Mouse (Mus musculus) naive thymus-derived CD4-positive, alpha-beta T cell, adult 2 months (primary cell): Measurements from ENCODE around the gene Syce3.

Source experiments
- DNase-seq: peaks from one replicate; pipeline ENCODE4 v3.0.0-alpha.2; 2011; ENCODE audit warnings: low read depth

Syce3 gene

GRCm38 (mm10) chr15:89372536-89372935 is 37.8 kb downstream of the Syce3 start:
- DNase-seq, result no peak

- no peak for DNase-seq
Measured at GRCm38 (mm10) chr15:89372068-89372467, 38.2 kb downstream of the Syce3 start.

DNA sequence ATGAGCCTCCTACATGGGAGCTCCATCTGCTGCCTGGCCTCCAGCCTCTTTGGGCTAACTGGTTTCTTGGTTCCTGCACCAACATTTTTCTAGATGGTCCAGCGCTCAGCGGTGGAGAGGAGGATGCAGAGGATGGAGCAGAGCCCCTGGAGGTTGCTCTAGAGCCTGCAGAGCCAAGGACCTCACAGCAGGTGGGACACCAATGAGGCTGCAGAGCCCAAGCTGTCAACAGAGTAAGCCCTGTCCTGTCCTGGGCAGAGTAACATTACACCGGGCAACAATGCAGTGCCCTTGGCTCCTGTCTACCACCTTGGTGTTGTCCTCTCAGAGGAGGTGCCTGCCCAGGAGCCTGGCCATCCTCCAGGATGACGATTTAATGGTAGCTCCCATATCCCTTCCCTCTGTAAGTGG is 45.2 kb downstream of the Syce3 start:
- DNase-seq, result no peak

DNA sequence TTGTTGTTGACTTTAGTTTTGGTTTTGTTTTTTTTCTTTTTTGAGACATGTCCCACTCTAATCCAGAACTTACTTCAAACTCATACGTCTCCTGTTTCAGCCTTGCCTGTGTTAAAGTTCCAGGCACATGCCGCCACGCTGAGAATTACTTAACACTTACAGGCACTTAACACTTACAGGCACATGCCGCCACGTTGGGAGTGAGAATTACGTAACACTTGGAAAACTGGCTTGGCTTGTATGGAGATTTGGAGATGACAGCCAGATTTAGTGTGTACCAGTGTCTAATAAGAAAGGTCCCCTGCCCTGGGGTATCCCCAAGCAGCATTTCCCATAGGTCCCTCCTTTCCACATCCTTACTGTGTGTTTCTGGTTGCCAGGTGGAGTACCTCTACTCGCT is 47.3 kb downstream of the Syce3 start:
- no peak for DNase-seq

DNA sequence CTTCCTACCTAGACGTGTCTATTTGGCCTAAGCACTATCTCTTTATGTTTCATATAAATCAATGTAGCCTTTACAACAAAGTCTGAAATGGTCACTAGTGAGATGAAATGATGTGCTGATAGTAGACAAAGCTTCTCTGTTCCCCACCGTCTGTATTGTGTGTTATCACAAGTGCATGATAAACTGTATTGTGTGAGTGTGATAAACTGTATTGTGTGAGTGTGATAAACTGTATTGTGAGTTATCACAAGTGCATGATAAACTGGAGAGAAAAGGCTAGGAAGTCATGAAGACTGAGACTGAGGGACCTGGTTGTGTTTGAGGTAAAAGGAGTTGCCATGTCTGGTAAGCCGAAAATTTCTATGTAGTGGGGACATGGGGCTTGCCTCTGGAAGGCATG is 51.5 kb downstream of the Syce3 start:
- no peak for DNase-seq

DNA sequence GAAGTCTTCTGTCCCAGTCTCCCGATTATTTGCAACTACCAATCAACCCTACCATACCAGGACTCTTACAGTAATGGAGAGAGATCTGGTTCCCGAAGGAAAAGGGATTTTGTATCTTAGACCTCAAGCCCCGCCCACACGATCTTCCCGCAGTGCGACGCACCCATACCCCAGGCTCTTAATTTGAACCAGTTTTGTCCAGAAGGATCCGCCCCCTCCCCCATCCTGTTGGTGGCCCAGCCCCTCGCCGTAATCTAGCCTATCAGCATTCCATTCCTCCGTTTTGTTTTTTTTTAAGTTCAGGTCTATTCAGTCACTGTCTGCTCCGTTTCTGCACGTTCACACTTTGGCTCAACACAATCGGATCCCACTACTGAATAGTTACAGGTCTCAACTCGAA is 53.9 kb downstream of the Syce3 start:
- peak; percentile 67 for DNase-seq

- peak; percentile 98 for DNase-seq
Measured at GRCm38 (mm10) chr15:89355241-89356187, 54.8 kb downstream of the Syce3 start, which contains the start of the genes Lmf2 and Ncaph2. Lmf2 (minus strand) TSS chr15:89355659. Ncaph2 (plus strand) TSS chr15:89355719.

DNA sequence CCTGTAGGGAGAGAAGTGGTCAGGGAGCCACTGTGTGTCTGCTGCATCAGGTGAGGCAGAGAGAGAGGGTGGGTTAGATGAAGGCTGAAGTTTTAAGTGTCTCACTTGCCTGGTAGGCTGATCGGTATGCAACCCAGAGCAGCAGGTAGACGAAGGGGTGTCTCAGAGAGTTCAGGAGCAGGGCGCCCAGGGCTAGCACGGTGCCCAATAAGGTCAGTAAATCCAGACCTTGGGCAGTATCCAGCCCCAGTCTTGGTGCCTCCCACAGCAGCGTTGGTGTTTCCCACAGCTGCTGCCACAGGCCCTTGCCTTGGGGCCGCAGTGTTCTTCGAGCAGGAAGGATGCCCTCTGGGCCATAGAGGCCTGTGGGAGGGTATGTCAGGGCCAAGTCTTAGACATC is 55.8 kb downstream of the Syce3 start:
- DNase-seq, result no peak

GRCm38 (mm10) chr15:89353837-89354236 is 56.5 kb downstream of the Syce3 start:
- DNase-seq, result no peak

DNA sequence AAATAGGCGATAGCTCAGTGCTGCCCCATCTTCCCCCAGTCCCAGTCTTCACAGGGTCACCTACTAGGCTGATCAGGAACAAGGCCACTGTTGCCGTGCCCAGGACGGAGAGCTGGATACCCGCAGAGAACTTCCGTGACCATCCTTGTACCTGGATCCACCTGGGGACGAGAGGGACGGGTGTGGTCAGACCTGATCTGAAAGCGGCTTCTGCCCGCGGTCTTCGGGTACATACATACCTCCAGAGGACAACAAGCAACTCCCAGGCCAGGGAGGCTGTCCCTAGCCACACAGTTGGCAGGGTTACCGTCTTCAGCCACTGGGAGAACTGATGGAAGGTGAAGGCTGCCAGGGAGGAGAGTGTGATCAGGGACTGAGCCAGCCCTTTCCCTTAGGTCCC is 57.5 kb downstream of the Syce3 start:
- no peak for DNase-seq

DNA sequence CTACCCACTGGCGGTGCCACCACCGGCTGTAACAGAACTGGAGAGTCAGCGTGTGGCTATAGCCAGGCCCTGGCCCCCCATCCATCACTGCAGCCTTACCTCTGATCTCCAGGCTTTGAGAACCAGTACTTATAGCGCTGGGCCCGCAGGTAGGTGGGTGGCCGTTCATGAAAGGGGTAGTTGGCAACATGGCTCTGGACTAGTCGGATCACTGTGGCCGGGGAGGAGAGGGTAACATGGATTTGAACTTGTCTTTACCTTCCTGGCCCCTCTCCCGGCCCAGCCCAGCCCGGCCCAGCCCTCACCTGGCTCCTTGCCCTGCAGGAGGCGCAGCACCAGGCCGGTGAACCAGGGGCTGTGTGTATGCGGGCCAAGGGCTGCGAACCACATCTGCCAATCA is 58.2 kb downstream of the Syce3 start:
- no peak for DNase-seq

DNA sequence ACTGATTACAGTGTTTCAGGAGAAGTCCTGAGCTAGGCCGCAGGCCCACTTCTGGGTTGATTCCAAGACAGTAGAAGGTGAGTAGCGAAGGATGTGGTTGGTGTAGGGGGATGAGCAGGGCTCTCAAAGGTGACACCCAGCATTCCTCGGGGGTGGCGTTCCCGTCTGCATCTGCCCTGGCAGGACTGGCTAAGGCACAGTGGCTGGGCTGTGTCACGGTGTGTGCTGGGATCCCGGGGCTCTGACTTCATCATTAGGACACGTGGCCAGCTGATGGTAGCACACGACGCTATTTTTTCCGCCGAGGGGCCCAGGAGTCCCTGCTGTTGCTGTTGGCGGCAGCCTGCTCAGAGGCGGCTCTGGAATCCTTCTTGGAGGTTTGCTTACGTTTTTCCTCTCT is 59.0 kb downstream of the Syce3 start:
- DNase-seq, result no peak

DNA sequence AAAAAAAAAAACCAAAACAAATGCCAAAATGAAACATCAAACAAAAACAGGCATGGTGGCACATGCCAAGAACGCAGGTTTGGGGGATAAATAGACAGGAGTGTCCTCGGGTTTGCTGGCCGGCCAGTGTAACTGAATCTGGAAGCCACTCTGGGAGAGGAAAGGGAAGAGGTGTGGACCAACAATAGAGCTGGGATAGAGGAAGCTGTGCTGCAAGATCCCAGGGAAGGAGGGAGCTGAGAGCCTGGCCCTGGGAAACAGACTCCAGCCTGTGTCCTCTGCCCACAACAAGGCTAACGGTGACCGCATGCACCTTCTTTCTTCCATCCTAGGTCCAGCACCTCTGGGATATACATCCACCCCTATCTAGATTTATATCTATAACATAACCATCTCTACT is 59.9 kb downstream of the Syce3 start:
- DNase-seq, result no peak

- DNase-seq, result peak; percentile 21
Measured at GRCm38 (mm10) chr15:89343325-89343724, 67.0 kb downstream of the Syce3 start.

- no peak for DNase-seq
Measured at GRCm38 (mm10) chr15:89341678-89342077, 68.6 kb downstream of the Syce3 start.
